Mouse (Mus musculus) cerebellum, postnatal 36 days (tissue): ENCODE results near the gene Bpifa5.

Experiments used
- DNase-seq, 2 experiments: peaks; one replicate each; pipeline ENCODE4 v3.0.0; 2021 to 2022; ENCODE audit warnings: mixed read lengths in 2 of 2

Bpifa5 gene

DNA sequence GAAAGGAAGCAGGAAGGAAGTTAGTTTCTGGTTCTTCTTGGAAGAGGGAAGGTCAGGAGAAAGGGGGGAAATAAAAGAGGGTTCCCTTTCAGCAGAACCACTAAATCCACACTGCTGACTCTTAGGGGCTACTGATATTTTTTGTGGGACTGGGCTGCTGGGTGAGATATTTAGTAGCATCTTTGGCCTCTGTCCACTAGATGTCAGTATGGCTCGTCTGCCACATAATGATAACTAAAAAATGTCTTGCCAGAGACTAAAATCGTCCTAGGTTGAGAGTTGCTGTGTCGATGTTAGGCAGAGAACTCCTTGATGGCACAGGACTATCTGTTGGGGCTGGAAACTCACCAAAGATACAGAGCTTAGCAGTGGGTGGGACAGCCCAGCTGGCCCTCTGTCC lies 46.7 kb downstream of the Bpifa5 start:
- peak in 1 of 2 experiments; percentile 14 for DNase-seq

GRCm38 (mm10) chr2:154211121-154211520 lies 48.7 kb downstream of the Bpifa5 start:
- DNase-seq, result no peak

GRCm38 (mm10) chr2:154211881-154212280 lies 49.5 kb downstream of the Bpifa5 start:
- DNase-seq, result no peak

- peak; percentile 76 to 78 for DNase-seq
Measured at GRCm38 (mm10) chr2:154215191-154215590, 52.8 kb downstream of the Bpifa5 start.
